Mouse (Mus musculus): ENCODE measurements around the gene BC051142.

GRCm38 (mm10) chr17:34507591-34507990 is 109.0 kb downstream of the BC051142 start:
- TF ChIP-seq ZC3H11A (IDR thresholded peaks at IDR 0.05; ENCODE audit: borderline replicate concordance, low read depth, low read length) (no peak), CHD2 (IDR thresholded peaks at IDR 0.05; ENCODE audit: low read depth, low read length) (no peak), ZNF384 (IDR thresholded peaks at IDR 0.05; ENCODE audit: low read depth, low read length) (no peak)
